Mouse (Mus musculus) lung, embryonic 16.5 days (tissue): ENCODE data around the gene 2610528A11Rik. TPM values are rescaled to one million over a fixed set of nuclear protein-coding genes. Genes with fewer than 3 reads are reported as not detected.

Source experiments
- ATAC-seq: fragments of 200-750 bp; cut with Nextera tagmentation; 2 replicates; pipeline ENCODE4 v1.8.0; 2017; ENCODE audit warnings: low read depth, mild to moderate bottlenecking, moderate library complexity
- H3K27ac ChIP-seq: fragments of 300-500 bp; sonication (generic); 2 replicates; pipeline ENCODE4 v1.5.1; 2014; ENCODE audit warnings: mild to moderate bottlenecking, control low read depth, low read length
- H3K27me3 ChIP-seq: fragments of 300-500 bp; sonication (generic); 2 replicates; pipeline ENCODE4 v1.6.1; 2014; ENCODE audit warnings: low read depth, low read length, mixed read lengths; ENCODE audit not compliant: control insufficient read depth, insufficient read depth
- H3K36me3 ChIP-seq: fragments of 300-500 bp; sonication (generic); 2 replicates; pipeline ENCODE4 v1.6.1; 2014; ENCODE audit warnings: low read length; ENCODE audit not compliant: control insufficient read depth, insufficient read depth
- H3K4me1 ChIP-seq: fragments of 300-500 bp; sonication (generic); replicated peaks from 2 replicates; pipeline ENCODE4 v1.6.1; 2014; ENCODE audit warnings: low read length, mixed read lengths; ENCODE audit not compliant: control insufficient read depth, insufficient read depth
- H3K4me2 ChIP-seq: fragments of 300-500 bp; sonication (generic); 2 replicates; pipeline ENCODE4 v1.6.1; 2014; ENCODE audit warnings: low read depth, low read length, control low read depth
- H3K4me3 ChIP-seq: fragments of 300-500 bp; sonication (generic); 2 replicates; pipeline ENCODE4 v1.5.1; 2014; ENCODE audit warnings: mild to moderate bottlenecking, low read length, control low read depth
- H3K9ac ChIP-seq: fragments of 300-500 bp; sonication (generic); 2 replicates; pipeline ENCODE4 v1.6.1; 2014; ENCODE audit warnings: low read length, control low read depth
- H3K9me3 ChIP-seq: fragments of 300-500 bp; sonication (generic); 2 replicates; pipeline ENCODE4 v1.6.1; 2016; ENCODE audit warnings: low read length; ENCODE audit not compliant: control insufficient read depth
- WGBS: fragments of 180-500 bp; shearing (Covaris S2); extraction: QIAGEN DNeasy Blood & Tissue Kit; methylation state at CpG from one replicate; pipeline ENCODE4 v1.1.7; 2014; 5-methylcytosine and 5-hydroxymethylcytosine counted together
- polyA plus RNA-seq: library from polyadenylated mRNA; unstranded; fragments of >200 nt; fragmentation: Nextera tagmentation; extraction: Ambion mirVana; gene quantifications from 2 replicates; pipeline ENCODE4 v1.2.1, GENCODE M21; 2015

The 2610528A11Rik gene
- polyA plus RNA-seq, 1 experiment from 2014 or later: 0.55 TPM

- no peaks in the 10 kb centered on the region for H3K36me3 ChIP-seq
- H3K9ac ChIP-seq: no peak within 1 kb of the TSS
- no peaks in the 10 kb centered on the region for H3K9me3 ChIP-seq
- no peak within 1 kb of the TSS for H3K27ac ChIP-seq
- WGBS: 70% methylated on average over 5 of the region's 5 CpGs
- no peak within 1 kb of the TSS for H3K4me3 ChIP-seq
- no peak within 1 kb of the TSS for H3K4me2 ChIP-seq
- ATAC-seq: no peak
- no peaks in the 10 kb centered on the region for H3K4me1 ChIP-seq
- no peaks in the 10 kb centered on the region for H3K27me3 ChIP-seq
These were observed 46.2 kb downstream of the 2610528A11Rik start, which contains the start of gene Lrit2 for GRCm38 (mm10) chr14:37067629-37068028. Gene Lrit2, plus strand, starts transcription at chr14:37067929.

- no peaks in the 10 kb centered on the region for H3K4me1 ChIP-seq
- no peaks in the 10 kb centered on the region for H3K36me3 ChIP-seq
- no peaks in the 10 kb centered on the region for H3K9me3 ChIP-seq
- H3K9ac ChIP-seq: no peak overlapping the region
- 53% methylated on average over 2 of the region's 2 CpGs for WGBS
- no peak overlapping the region for H3K4me3 ChIP-seq
- no peak for ATAC-seq
- H3K27me3 ChIP-seq: no peaks in the 10 kb centered on the region
- no peak overlapping the region for H3K27ac ChIP-seq
- no peak overlapping the region for H3K4me2 ChIP-seq
These were observed 47.2 kb downstream of the 2610528A11Rik start for GRCm38 (mm10) chr14:37066636-37067035.

- H3K4me2 ChIP-seq: no peak overlapping the region
- no peaks in the 10 kb centered on the region for H3K9me3 ChIP-seq
- no peaks in the 10 kb centered on the region for H3K27me3 ChIP-seq
- no peaks in the 10 kb centered on the region for H3K36me3 ChIP-seq
- no peak overlapping the region for H3K4me3 ChIP-seq
- ATAC-seq: no peak
- H3K27ac ChIP-seq: no peak overlapping the region
- no peaks in the 10 kb centered on the region for H3K4me1 ChIP-seq
- WGBS: 39% methylated on average over 2 of the region's 2 CpGs
- no peak overlapping the region for H3K9ac ChIP-seq
These were observed 49.0 kb downstream of the 2610528A11Rik start for GRCm38 (mm10) chr14:37064849-37065248.

Other genes starting within 250 kb of the 2610528A11Rik start
- gene Ccser2, start 145.2 kb downstream of the 2610528A11Rik start, polyA plus RNA-seq: 39.3 and 40.9 TPM in 2 replicates
- gene Rgr, start 65.1 kb downstream of the 2610528A11Rik start, polyA plus RNA-seq: not detected in 2 replicates
- gene Lrit1, start 59.2 kb downstream of the 2610528A11Rik start, polyA plus RNA-seq: not detected in 2 replicates
- not detected in 2 replicates for gene Lrit2, start 46.1 kb downstream of the 2610528A11Rik start, polyA plus RNA-seq
- gene Cdhr1, start 15.7 kb downstream of the 2610528A11Rik start, polyA plus RNA-seq: 0.09 and 0.16 TPM in 2 replicates
- gene Ghitm, start 21.2 kb upstream of the 2610528A11Rik start, polyA plus RNA-seq: 224 and 231 TPM in 2 replicates